Mouse (Mus musculus) limb, embryonic 15.5 days (tissue): ENCODE measurements around the gene Myl9. TPM values are rescaled to one million over a fixed set of nuclear protein-coding genes. Genes with fewer than 3 reads are reported as not detected.

Source experiments
- ATAC-seq: fragments of 200-750 bp; cut with Nextera tagmentation; 2 replicates; pipeline ENCODE4 v1.8.0; 2017; ENCODE audit warnings: low read depth, moderate TSS enrichment; ENCODE audit not compliant: insufficient number of reproducible peaks, low FRiP score, low TSS enrichment
- H3K27ac ChIP-seq: fragments of 300-500 bp; sonication (generic); 2 replicates; pipeline ENCODE4 v1.5.1; 2015; ENCODE audit warnings: moderate library complexity, mild to moderate bottlenecking, inconsistent platforms
- H3K27me3 ChIP-seq: fragments of 300-500 bp; sonication (generic); 2 replicates; pipeline ENCODE4 v1.6.1; 2015; ENCODE audit warnings: inconsistent platforms
- H3K36me3 ChIP-seq: fragments of 300-500 bp; sonication (generic); 2 replicates; pipeline ENCODE4 v1.6.1; 2015; ENCODE audit warnings: inconsistent platforms
- H3K4me1 ChIP-seq: fragments of 300-500 bp; sonication (generic); 2 replicates; pipeline ENCODE4 v1.6.1; 2015; ENCODE audit warnings: inconsistent platforms
- H3K4me2 ChIP-seq: fragments of 300-500 bp; sonication (generic); 2 replicates; pipeline ENCODE4 v1.6.1; 2015; ENCODE audit warnings: mild to moderate bottlenecking, inconsistent platforms
- H3K4me3 ChIP-seq: fragments of 300-500 bp; sonication (generic); 2 replicates; pipeline ENCODE4 v1.5.1; 2015; ENCODE audit warnings: mild to moderate bottlenecking, inconsistent platforms
- H3K9ac ChIP-seq: fragments of 300-500 bp; sonication (generic); 2 replicates; pipeline ENCODE4 v1.6.1; 2015; ENCODE audit warnings: inconsistent platforms
- H3K9me3 ChIP-seq: fragments of 300-500 bp; sonication (generic); 2 replicates; pipeline ENCODE4 v1.6.1; 2016; ENCODE audit warnings: inconsistent platforms
- WGBS: fragments of 180-500 bp; shearing (Covaris S2); methylation state at CpG from one replicate; pipeline ENCODE4 v1.1.7; 2015; 5-methylcytosine and 5-hydroxymethylcytosine counted together
- polyA plus RNA-seq: library from polyadenylated mRNA; unstranded; fragments of >200 nt; fragmentation: Nextera tagmentation; extraction: Ambion mirVana; gene quantifications from 2 replicates; pipeline ENCODE4 v1.2.1, GENCODE M21; 2015

The Myl9 gene
- 219 and 273 TPM in 2 replicates for polyA plus RNA-seq

DNA sequence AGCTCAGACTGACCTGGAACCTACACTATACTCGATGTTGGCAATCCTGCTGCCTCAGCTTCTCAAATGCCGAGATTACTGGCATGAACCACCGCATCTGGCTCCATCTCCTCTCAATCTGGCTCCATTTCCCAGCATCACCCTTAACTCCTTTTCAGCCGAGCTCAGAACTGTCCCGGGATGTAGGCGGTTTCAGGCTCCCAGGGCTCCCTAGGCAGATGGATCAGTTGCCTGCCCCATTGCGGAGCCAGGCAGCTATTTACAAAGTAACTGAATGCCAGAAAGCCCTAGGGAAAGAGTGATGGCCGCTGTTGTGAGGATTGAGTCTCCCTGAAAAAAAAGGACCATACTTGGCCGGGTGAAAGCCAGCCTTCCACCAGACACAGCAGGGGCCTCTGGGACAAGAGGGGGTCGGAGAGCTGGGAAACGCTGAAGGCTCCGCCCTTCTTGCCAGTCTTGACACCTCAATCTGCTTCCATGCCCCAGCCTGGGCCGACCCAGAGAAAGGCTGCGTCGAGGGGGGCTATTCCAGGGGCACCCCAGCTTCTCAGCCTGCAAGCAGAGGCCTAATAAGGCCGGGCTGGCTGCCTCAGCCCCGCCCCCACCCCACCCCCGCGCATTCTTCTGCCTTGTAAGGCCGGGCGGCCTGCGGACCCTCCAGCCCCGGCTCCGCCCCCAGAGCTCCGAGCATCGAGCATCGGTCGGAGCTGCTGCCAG, at the start of gene Myl9:
TSS of gene Myl9 (plus strand) at position 683 of the 717 bp plus-strand sequence.
- Histone ChIP-seq H3K4me3 (peak within 1 kb of the TSS; percentile 44), H3K27me3 (no peaks in the 10 kb centered on the region), H3K9ac (peak within 1 kb of the TSS; percentile 29; the same call in 1 of the 2 replicates), H3K9me3 (no peaks in the 10 kb centered on the region), H3K4me1 (peaks cover 35% of the 10 kb centered on the region), H3K4me2 (peak within 1 kb of the TSS; percentile 67), H3K36me3 (no peaks in the 10 kb centered on the region), H3K27ac (peak within 1 kb of the TSS; percentile 89)
- peak; percentile 86 for ATAC-seq
- 2% methylated on average over 28 of the region's 28 CpGs for WGBS

DNA sequence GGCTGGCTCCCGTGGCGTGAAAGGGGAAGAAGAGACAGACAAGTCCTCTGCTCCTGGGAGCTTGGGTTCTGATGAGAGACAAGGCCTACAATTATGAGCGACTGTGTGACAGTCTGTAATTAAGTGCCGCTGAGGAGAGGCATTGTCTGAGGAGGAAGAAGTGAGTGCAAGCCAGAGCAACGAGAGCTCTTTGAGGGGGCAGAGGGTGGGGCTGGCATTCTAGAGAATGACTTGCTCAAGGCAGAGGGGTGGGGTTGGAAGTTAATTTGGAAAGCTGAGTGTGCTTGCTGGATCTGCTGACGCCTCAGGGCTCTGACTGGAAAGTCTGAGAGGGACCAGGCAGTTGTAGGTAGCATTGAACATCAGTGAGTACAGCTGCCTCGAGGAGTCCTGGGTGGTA, 48.9 kb upstream of the Myl9 start:
- H3K4me2 ChIP-seq = peak overlapping the region; percentile 2; the same call in 1 of the 2 replicates
- ATAC-seq = peak; percentile 41
- no peak overlapping the region for H3K9ac ChIP-seq
- H3K27me3 ChIP-seq = no peaks in the 10 kb centered on the region
- peaks cover 71% of the 10 kb centered on the region for H3K4me1 ChIP-seq
- H3K36me3 ChIP-seq = no peaks in the 10 kb centered on the region
- WGBS = 21% methylated on average over 7 of the region's 7 CpGs
- H3K4me3 ChIP-seq = no peak overlapping the region
- H3K9me3 ChIP-seq = no peaks in the 10 kb centered on the region
- H3K27ac ChIP-seq = peak overlapping the region; percentile 83

DNA sequence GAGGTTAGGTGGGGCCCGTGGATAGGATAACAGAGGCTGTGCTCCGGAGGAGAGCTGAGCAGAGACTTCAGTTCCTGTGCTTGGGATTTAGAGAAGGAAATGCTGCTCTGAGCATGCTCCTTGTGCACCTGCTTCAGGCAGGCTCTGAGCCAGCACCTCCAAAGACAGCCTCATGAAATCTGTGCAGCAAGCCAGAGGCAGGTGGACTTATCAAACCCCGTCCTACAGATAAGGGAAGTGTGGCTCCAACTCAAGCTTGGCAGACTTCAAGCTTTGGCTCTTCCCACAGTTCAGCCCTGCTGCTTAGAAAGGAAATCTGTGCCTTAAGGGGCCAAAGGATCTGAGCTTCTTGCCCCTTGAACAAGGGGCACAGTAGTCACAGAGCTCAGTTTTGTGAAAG, 48.3 kb upstream of the Myl9 start:
- Histone ChIP-seq H3K9ac (no peak overlapping the region), H3K27me3 (no peaks in the 10 kb centered on the region), H3K27ac (peak overlapping the region; percentile 83), H3K4me1 (peaks cover 76% of the 10 kb centered on the region), H3K4me3 (no peak overlapping the region), H3K9me3 (no peaks in the 10 kb centered on the region), H3K4me2 (no peak overlapping the region), H3K36me3 (no peaks in the 10 kb centered on the region)
- WGBS = 38% methylated on average over 3 of the region's 3 CpGs
- ATAC-seq = 0 out of 2 replicates have a peak, but pooled peaks have one; percentile 1

DNA sequence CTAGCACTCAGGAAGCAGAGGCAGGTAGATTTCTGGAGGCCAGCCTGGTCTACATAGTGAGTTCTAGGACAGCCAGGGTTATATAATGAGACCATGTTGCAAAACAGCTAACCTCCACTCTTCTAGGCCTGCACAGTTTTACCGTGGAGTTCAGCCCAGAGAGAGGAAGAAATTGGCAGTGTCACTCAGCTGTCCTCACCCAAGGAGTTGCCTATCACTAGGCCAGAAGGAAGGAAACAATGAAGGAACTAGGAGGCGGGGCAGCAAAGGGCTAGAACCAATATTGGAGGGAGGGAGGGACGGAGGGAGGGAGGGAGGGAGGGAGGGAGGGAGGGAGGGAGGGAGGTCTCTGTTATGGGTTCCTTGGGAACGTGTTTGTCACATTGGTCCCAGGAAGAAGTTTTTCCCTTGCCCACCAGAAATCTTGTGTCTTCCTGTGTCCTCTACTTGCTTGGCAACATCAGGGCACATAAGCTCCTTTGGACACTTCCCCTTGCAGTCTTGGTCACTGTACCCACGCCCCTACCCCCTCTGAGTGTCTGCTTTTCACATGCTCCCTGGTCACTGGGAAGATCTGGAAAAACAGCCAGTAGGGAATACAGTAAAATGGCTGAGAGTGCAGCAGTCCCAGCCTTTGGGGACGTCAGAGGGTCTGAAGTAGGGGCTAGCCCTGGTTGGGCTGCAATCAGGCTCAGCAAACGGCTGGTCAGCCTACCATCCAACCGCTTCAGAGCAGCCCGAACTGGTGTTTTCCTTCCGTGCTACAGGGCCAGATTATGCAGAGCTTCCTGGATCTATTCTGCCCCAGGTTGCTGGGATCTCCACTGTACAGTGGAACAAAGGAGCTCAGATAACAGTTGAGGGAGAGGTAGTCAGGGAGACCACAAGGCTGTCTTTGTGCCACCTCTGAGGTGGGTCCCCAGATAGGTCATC, 45.4 kb upstream of the Myl9 start:
- Histone ChIP-seq H3K9ac (no peak overlapping the region), H3K4me2 (0 out of 2 replicates have a peak overlapping the region, but pooled peaks have one; percentile 12), H3K4me3 (0 out of 2 replicates have a peak overlapping the region, but pooled peaks have one; percentile 1), H3K27ac (0 out of 2 replicates have a peak overlapping the region, but pooled peaks have one; percentile 61), H3K9me3 (no peaks in the 10 kb centered on the region), H3K4me1 (peaks cover 76% of the 10 kb centered on the region), H3K36me3 (no peaks in the 10 kb centered on the region), H3K27me3 (no peaks in the 10 kb centered on the region)
- ATAC-seq = no peak
- WGBS = 65% methylated on average over 9 of the region's 10 CpGs

DNA sequence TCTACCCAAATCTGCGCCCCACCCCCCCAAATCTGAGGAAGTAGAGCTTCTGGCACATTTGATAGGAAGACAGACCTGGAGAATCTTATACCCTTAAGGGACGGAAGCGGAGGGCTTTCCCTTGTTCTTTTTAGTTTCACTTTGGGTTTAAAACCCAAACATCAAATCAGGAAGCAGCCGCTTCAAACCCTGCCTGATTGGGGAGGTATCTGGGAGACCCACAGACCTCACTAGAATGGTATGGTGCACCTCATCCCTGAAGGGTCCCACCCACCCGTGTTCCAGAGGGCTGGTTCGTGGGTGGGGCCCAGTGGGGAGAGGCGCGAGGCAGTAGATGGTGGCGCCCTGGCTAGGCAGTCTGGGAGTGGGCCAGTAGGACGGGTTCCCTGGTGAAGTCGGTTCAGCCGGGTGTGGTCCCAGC, 44.7 kb upstream of the Myl9 start:
- Histone ChIP-seq H3K4me1 (peaks cover 76% of the 10 kb centered on the region), H3K27ac (peak overlapping the region; percentile 61), H3K36me3 (no peaks in the 10 kb centered on the region)

DNA sequence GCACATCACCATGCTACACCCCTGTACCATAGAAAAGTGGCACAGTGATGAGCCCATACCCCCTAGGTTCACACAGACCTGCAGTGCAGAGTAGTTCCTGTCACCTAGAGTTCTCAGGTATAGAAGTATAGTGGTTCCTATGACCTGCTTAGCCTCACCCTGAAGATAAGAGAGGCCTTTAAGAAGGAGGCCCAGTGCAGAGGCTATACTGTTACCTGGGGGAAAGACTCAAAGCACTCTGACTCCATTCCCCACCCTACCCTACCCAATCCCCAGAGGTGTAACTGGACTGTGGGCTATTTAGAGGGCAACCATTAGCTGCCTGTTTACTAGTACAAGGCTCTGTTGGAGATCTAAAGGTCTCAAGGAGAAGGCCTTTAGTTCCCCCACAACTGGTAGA, 43.6 kb upstream of the Myl9 start:
- no peak overlapping the region; the same call in 1 of the 2 replicates for H3K27ac ChIP-seq
- H3K9ac ChIP-seq = no peak overlapping the region
- H3K9me3 ChIP-seq = no peaks in the 10 kb centered on the region
- peaks cover 76% of the 10 kb centered on the region for H3K4me1 ChIP-seq
- no peaks in the 10 kb centered on the region for H3K27me3 ChIP-seq
- H3K4me2 ChIP-seq = no peak overlapping the region
- H3K4me3 ChIP-seq = no peak overlapping the region
- ATAC-seq = no peak
- 0 out of 2 replicates have a peak, but pooled peaks cover 2% of the 10 kb centered on the region for H3K36me3 ChIP-seq

More for the DNA sequence above, 44.7 kb upstream of the Myl9 start:
- Histone ChIP-seq H3K4me2 (peak overlapping the region; percentile 12; the same call in 1 of the 2 replicates), H3K9me3 (no peaks in the 10 kb centered on the region), H3K27me3 (no peaks in the 10 kb centered on the region), H3K9ac (no peak overlapping the region), H3K4me3 (0 out of 2 replicates have a peak overlapping the region, but pooled peaks have one; percentile 1)
- WGBS = 71% methylated on average over 12 of the region's 12 CpGs
- ATAC-seq = no peak

DNA sequence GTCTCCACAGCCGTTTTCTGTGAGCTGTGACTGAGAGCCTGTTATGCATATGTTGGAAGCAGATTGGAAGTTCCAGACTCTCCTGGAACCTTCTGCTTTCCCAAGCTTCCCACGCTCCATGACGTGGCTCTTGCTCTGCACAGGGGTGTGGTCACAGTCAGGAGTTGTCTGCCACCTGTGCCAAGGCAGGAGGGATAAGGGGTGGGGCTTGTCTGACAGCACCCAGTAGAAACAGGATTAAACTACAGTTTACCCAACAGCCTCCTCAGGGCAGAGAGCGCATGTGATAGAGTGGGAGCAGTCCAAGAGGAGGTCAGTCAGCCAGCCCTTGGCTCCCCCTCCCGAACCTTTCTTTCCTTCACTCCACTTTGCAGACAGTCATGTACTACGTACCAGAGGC, 43.1 kb upstream of the Myl9 start:
- H3K4me3 ChIP-seq = no peak overlapping the region
- H3K9ac ChIP-seq = no peak overlapping the region
- H3K4me2 ChIP-seq = no peak overlapping the region
- H3K27ac ChIP-seq = peak overlapping the region; percentile 33; the same call in 1 of the 2 replicates
- ATAC-seq = peak; percentile 12; the same call in 1 of the 2 replicates
- H3K27me3 ChIP-seq = no peaks in the 10 kb centered on the region
- WGBS = 60% methylated on average over 6 of the region's 6 CpGs
- H3K9me3 ChIP-seq = no peaks in the 10 kb centered on the region
- H3K4me1 ChIP-seq = peaks cover 76% of the 10 kb centered on the region
- 0 out of 2 replicates have a peak, but pooled peaks cover 2% of the 10 kb centered on the region for H3K36me3 ChIP-seq

DNA sequence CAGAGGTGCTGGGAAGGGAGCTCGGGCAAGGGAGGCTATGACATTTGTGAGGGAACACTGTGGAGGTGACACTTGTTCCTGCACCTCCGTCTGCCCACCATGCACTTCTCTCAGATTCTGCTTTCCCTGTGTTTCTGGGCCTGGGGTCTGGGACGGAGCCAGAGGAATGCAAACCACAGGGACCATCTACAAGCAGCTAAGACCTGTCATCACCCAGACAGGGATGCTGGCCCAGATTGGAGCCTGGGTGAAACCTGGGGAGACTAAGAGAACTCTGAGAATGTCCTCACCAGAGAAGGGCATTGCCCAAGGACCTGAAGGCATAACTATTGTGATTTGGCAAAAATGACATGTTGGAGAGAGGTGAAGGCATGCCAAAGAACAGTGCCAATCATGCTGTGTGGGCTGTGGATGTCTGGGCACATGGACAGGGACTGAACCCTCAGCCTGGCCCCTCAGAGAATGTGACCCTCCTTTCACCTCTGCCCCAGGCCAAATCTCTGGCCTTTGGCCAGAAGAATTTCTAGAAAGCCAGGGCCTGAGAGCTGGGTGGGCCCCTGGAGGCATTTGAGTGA, 39.4 kb upstream of the Myl9 start:
- ATAC-seq = no peak; the same call in 1 of the 2 replicates
- Histone ChIP-seq H3K27ac (no peak overlapping the region), H3K4me3 (no peak overlapping the region), H3K36me3 (0 out of 2 replicates have a peak, but pooled peaks cover 2% of the 10 kb centered on the region), H3K4me1 (peaks cover 62% of the 10 kb centered on the region), H3K4me2 (no peak overlapping the region), H3K9ac (no peak overlapping the region), H3K9me3 (no peaks in the 10 kb centered on the region), H3K27me3 (no peaks in the 10 kb centered on the region)
- 69% methylated on average over 3 of the region's 3 CpGs for WGBS

DNA sequence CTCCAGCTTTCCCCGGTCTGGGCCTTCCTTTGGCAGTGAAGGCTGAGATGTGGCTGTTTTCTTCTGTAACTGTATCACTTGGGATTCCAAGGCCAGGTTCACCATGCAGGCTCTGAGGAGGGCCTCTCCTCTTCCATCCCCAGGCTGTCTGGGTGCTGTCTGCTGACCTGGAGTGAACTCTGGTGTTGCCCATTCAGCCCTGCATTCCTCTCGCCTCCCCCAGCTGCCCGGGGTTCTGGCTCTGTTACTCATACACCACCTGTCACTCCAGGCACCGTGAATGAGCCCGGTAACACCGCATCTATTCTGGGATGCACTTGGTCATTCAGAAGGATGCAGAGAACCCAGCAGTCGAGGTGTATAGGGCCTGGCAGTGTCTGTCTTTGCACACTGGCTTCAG, 38.4 kb upstream of the Myl9 start:
- no peak overlapping the region for H3K27ac ChIP-seq
- no peaks in the 10 kb centered on the region for H3K27me3 ChIP-seq
- no peak overlapping the region for H3K9ac ChIP-seq
- H3K36me3 ChIP-seq = 0 out of 2 replicates have a peak, but pooled peaks cover 2% of the 10 kb centered on the region
- WGBS = 49% methylated on average over 7 of the region's 7 CpGs
- H3K4me3 ChIP-seq = no peak overlapping the region
- peaks cover 64% of the 10 kb centered on the region for H3K4me1 ChIP-seq
- H3K9me3 ChIP-seq = no peaks in the 10 kb centered on the region
- ATAC-seq = no peak
- no peak overlapping the region for H3K4me2 ChIP-seq

DNA sequence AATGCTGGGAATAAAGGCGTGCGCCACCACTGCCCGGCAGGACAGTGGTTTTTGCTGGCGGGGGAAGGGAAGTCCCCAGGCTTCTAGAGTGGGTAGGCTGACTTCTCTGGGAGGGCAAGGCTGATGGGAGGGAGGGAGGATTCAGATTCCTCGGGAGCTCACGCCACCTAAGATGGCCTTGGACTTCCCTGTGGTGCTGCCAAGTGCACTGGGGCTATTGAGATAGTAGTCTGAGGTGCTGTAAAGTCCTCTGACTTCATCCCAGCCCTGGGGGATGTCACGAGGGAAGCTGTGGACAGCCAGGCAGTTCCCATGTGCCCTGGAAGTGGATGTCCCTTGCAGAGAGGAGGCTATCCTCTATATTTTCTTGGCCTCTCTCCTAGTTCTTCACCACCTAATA, 37.2 kb upstream of the Myl9 start:
- Histone ChIP-seq H3K27me3 (no peaks in the 10 kb centered on the region), H3K4me2 (no peak overlapping the region), H3K9ac (no peak overlapping the region), H3K9me3 (no peaks in the 10 kb centered on the region), H3K4me1 (peaks cover 64% of the 10 kb centered on the region), H3K27ac (no peak overlapping the region), H3K4me3 (no peak overlapping the region), H3K36me3 (0 out of 2 replicates have a peak, but pooled peaks cover 2% of the 10 kb centered on the region)
- no peak for ATAC-seq
- 78% methylated on average over 7 of the region's 7 CpGs for WGBS

DNA sequence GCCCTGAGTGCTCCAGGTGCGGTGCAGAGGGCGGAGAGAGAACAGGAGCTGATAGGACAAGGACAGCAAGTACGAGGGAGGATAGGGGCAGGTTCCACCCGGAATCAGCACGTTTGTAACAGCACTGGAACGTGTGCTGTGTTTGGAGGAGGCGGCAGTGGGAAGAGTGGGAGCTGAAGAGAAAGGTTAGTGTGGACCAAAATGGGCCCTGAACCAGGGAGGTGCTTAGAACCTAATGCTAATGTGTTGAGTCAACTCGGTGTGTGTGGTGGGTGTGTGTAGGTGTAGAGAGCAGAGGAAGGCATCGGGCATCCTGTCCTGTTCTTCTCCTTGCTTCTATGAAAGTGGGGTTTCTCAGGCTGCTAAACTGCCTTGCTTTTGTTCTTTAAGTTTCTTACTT, 34.0 kb upstream of the Myl9 start:
- Histone ChIP-seq H3K9ac (no peak overlapping the region), H3K4me3 (no peak overlapping the region), H3K27ac (no peak overlapping the region), H3K9me3 (no peaks in the 10 kb centered on the region), H3K4me2 (no peak overlapping the region), H3K27me3 (no peaks in the 10 kb centered on the region), H3K4me1 (peaks cover 38% of the 10 kb centered on the region), H3K36me3 (peaks cover 15% of the 10 kb centered on the region)
- ATAC-seq = no peak
- 79% methylated on average over 9 of the region's 9 CpGs for WGBS
